Mouse (Mus musculus): ENCODE results near the gene Maz. TPM values are rescaled to one million over a fixed set of nuclear protein-coding genes. Genes with fewer than 3 reads are reported as not detected.

The Maz gene
- total and polyA plus RNA-seq, 3 experiments = 234 to 540 TPM; not detected in 1

DNA sequence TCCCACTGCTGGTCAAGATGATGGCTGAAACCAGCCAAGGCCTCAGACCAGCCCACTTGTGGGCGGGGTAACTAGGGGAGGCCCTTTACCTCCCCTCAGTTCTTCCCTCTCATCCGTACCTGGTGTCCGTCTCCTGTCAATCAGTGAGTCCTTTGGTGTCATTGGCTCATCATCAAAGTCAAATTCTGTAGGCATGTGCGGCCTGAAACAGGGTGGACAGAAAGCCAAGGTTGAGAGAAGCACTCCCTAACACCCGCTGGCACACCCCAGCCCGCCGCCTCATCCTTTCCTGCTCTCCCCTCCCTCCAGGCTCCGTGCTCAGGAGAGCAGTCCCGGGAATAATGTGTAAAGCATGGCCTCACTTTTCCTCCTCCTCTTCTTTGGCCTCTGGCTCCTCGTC lies 10.8 kb downstream of the Maz start:
- Histone ChIP-seq H3K4me1 (ENCODE audit: control insufficient read depth in 1 of 2, insufficient read depth in 2 of 2, low read length in 2 of 2) (peaks cover 0 to 12% of the 10 kb centered on the region in 2 experiments; a peak in 3 of 4 replicates), H3K79me2 (ENCODE audit: control insufficient read depth, insufficient read depth, low read length, poor library complexity) (peaks cover 36% of the 10 kb centered on the region), H3K4me3 (ENCODE audit: control insufficient read depth in 1 of 2, insufficient read depth in 1 of 2, low read depth in 2 of 2, low read length in 2 of 2) (peak overlapping the region; percentile 68 to 99), H3K9me3 (replicated peaks; ENCODE audit: insufficient read depth, low read length) (no peaks in the 10 kb centered on the region), H3K27ac (ENCODE audit: control insufficient read depth, low read depth, low read length) (peak overlapping the region; percentile 96), H3K9ac (ENCODE audit: control insufficient read depth, low read depth, low read length, poor library complexity, severe bottlenecking) (peak overlapping the region; percentile 99), H3K27me3 (ENCODE audit: control insufficient read depth in 1 of 2, insufficient read depth in 2 of 2, low read length in 2 of 2) (no peaks in the 10 kb centered on the region), H3K36me3 (ENCODE audit: control insufficient read depth in 1 of 2, insufficient read depth in 2 of 2, low read length in 2 of 2) (peaks cover 0 to 10% of the 10 kb centered on the region in 2 experiments; a peak in 2 of 4 replicates)
- DNase-seq (ENCODE audit: low read depth, low spot score) = peak; percentile 67
- TF ChIP-seq SMC3 (IDR thresholded peaks at IDR 0.05; ENCODE audit: low read depth, low read length) = no peak
- peak; percentile 52 for TF ChIP-seq TBP (IDR thresholded peaks at IDR 0.05; ENCODE audit: low read depth, low read length)
- no peak for TF ChIP-seq SIN3A (IDR thresholded peaks at IDR 0.05; ENCODE audit: low read length)
- 0 out of 2 replicates have a peak, but pooled peaks have one; percentile 42 for TF ChIP-seq MYC (IDR thresholded peaks at IDR 0.05; ENCODE audit: low read depth, low read length)
- no peak for TF ChIP-seq TCF12 (IDR thresholded peaks at IDR 0.05; ENCODE audit: low read depth, low read length)

GRCm38 (mm10) chr7:127014993-127015392 lies 11.8 kb downstream of the Maz start:
- peaks cover 0 to 16% of the 10 kb centered on the region in 2 experiments; a peak in 2 of 4 replicates for H3K36me3 ChIP-seq (ENCODE audit: control insufficient read depth in 1 of 2, insufficient read depth in 2 of 2, low read length in 2 of 2)
- H3K27me3 ChIP-seq (ENCODE audit: control insufficient read depth in 1 of 2, insufficient read depth in 2 of 2, low read length in 2 of 2) = no peaks in the 10 kb centered on the region
- H3K4me3 ChIP-seq (ENCODE audit: control insufficient read depth in 1 of 2, insufficient read depth in 1 of 2, low read depth in 2 of 2, low read length in 2 of 2) = no peak overlapping the region
- H3K27ac ChIP-seq (ENCODE audit: control insufficient read depth, low read depth, low read length) = no peak overlapping the region
- TF ChIP-seq NELFE (IDR thresholded peaks at IDR 0.05; ENCODE audit: low read depth, low read length) (no peak), USF1 (IDR thresholded peaks at IDR 0.05; ENCODE audit: low read depth, low read length) (no peak), USF2 (IDR thresholded peaks at IDR 0.05; ENCODE audit: borderline replicate concordance in 1 of 2, insufficient read depth in 1 of 2, low read depth in 1 of 2, low read length in 2 of 2) (no peak), ELF1 (IDR thresholded peaks at IDR 0.05; ENCODE audit: low read depth, low read length) (no peak), KAT2A (conservative IDR thresholded peaks at IDR 0.05; ENCODE audit: low read depth, low read length) (no peak), POLR2AphosphoS2 (IDR thresholded peaks at IDR 0.05; ENCODE audit: low read length) (no peak), GABPA (IDR thresholded peaks at IDR 0.05; ENCODE audit: low read depth, low read length) (no peak), SIN3A (IDR thresholded peaks at IDR 0.05; ENCODE audit: low read length) (no peak), SMC3 (IDR thresholded peaks at IDR 0.05; ENCODE audit: low read depth, low read length) (no peak), GATA1 (IDR thresholded peaks at IDR 0.05; ENCODE audit: low read depth, low read length) (no peak), BHLHE40 (IDR thresholded peaks at IDR 0.05; ENCODE audit: borderline replicate concordance, low read depth, low read length) (no peak), MXI1 (IDR thresholded peaks at IDR 0.05; ENCODE audit: low read depth, low read length) (no peak), ZC3H11A (IDR thresholded peaks at IDR 0.05; ENCODE audit: low read depth, low read length) (no peak), UBTF (IDR thresholded peaks at IDR 0.05; ENCODE audit: borderline replicate concordance, insufficient read depth, low read depth, low read length) (no peak), CHD2 (IDR thresholded peaks at IDR 0.05; ENCODE audit: low read length) (no peak), MAX (IDR thresholded peaks at IDR 0.05; ENCODE audit: low read length) (no peak), ETS1 (IDR thresholded peaks at IDR 0.05; ENCODE audit: low read depth, low read length) (no peak), ZMIZ1 (IDR thresholded peaks at IDR 0.05; ENCODE audit: low read depth, low read length) (no peak)
- DNase-seq (ENCODE audit: low read depth, low spot score) = no peak
- H3K9me3 ChIP-seq (replicated peaks; ENCODE audit: insufficient read depth, low read length) = no peaks in the 10 kb centered on the region
- peaks cover 36% of the 10 kb centered on the region for H3K79me2 ChIP-seq (ENCODE audit: control insufficient read depth, insufficient read depth, low read length, poor library complexity)
- no peak overlapping the region; the same call in 1 of the 2 replicates for H3K9ac ChIP-seq (ENCODE audit: control insufficient read depth, low read depth, low read length, poor library complexity, severe bottlenecking)
- H3K4me1 ChIP-seq (ENCODE audit: control insufficient read depth in 1 of 2, insufficient read depth in 2 of 2, low read length in 2 of 2) = peaks cover 0 to 15% of the 10 kb centered on the region in 2 experiments; a peak in 3 of 4 replicates
